Mouse (Mus musculus): ENCODE results near the gene Lrch1.

Gene Lrch1

DNA sequence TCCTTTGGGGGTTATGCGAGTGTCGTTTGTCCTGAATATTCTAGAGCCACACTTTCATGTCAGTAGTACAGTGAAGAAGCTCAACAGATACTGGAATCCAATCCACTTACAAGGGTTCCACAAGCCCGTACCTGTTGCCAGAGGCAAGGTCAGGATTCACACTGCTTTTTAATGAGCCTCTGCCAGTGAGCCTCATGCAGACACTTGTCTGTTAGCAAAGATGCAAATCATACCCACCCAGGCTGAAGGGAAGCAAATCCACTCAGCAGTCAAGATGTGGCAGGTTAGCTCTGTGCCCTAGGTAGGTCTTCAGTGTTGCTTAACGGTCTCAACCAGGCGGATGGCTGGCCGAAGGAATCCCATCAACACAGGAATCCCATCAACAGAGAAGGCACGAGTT lies 62.8 kb downstream of the Lrch1 start:
- DNase-seq, result no peak

GRCm38 (mm10) chr14:74884024-74884680 lies 63.5 kb downstream of the Lrch1 start:
- peak; percentile 50 to 74 for DNase-seq

DNA sequence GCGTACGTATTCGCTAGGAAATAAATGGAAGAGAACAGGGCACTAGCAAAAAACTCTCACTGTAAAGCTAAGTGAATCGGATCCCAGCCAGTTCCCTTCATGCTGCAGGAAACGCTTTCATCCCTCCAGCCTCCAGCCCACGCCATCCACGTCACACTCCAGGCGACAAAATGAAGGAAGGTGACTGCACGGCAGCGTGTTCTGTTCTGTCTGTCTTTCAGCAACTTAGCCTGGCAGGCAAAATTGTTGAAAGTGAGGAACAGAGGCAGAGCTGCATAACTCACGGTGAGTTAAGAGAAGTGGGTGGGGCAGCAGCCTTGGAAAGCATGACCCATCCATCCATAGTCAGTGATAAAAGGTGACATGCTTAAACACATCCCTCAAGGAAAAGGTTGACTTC lies 64.5 kb downstream of the Lrch1 start:
- no peak for DNase-seq

DNA sequence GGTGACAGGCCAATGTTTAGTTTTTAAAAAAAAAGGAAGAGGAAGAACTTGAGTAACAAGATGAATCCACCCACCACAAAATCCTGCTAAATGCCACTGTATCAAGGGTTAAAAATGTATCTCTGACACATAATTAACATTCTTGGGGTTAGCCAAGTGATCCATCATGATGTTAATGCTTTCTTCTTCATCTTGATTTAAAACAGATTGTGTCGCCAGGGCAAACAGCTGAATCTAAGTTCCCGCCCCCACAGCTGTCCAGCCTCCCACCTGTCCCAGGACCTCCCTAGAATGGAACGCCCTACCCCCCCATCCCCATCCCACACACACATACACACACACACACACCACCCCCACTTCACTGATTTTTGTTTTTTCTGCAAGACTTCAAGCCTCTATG lies 64.9 kb downstream of the Lrch1 start:
- DNase-seq, result no peak

- no peak for DNase-seq
Observed at GRCm38 (mm10) chr14:74880868-74881267, 66.8 kb downstream of the Lrch1 start.

GRCm38 (mm10) chr14:74879480-74879879 lies 68.2 kb downstream of the Lrch1 start:
- peak in 1 of 2 experiments; percentile 47 for DNase-seq

GRCm38 (mm10) chr14:74877287-74877686 lies 70.4 kb downstream of the Lrch1 start:
- DNase-seq, result peak in 1 of 2 experiments; percentile 33

GRCm38 (mm10) chr14:74871220-74871619 lies 76.5 kb downstream of the Lrch1 start:
- peak; percentile 33 to 61 for DNase-seq

GRCm38 (mm10) chr14:74868902-74869230 lies 78.8 kb downstream of the Lrch1 start:
- no peak for DNase-seq

DNA sequence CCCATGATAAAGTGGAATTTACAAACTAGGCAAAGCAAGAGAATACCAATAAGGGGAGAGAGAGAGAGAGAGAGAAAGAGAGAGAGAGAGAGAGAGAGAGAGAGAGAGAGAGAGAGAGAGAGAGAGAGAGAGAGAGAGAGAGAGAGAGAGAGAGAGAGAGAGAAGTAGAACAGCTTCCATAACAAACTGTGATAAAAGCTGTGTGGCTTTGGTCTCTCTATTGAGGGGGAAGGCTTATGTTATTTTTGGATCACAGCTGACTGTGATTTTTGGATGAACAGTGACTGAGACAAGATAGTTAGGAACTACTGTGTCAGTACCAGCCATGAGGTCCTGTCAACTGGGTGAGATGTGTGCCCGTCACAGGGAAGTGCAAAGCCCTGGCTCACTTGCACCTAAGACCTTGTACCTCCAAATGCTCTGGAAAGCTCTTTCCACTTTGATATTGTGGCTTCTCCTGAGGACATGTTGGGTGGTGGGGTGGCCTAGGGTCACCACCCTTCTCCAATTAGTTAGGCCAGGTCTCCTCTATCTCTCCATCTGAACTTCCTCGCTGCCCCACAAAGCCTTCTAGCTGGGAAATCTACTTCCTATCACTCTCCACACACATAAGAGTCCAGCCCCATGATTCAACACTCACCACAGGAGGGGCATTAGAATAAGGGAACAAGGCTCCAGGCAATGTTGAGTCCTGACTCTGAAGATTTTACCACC lies 79.3 kb downstream of the Lrch1 start:
- DNase-seq, result no peak

- DNase-seq, result no peak
Observed at GRCm38 (mm10) chr14:74867076-74868042, 80.3 kb downstream of the Lrch1 start.

DNA sequence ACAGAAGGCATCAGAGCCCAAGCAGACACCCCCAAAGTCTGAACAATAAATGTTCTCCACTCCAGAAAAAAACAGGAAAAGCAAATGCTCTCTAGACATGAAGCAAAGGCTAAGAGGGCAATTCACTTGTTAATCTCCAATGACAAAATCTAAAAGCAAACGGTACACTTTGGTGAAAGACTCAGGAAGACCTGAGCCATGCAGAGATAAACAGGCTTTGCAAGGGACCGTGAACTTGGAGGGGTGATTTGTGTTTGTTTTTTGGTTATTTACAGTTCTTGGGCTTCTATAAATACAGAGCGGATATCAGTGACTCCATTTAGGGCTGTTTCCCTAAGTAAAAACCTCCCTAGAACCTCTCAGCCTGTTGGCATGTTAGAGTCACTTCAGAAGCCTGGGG lies 81.9 kb downstream of the Lrch1 start:
- DNase-seq, result no peak

GRCm38 (mm10) chr14:74864805-74865483 lies 82.7 kb downstream of the Lrch1 start:
- DNase-seq, result no peak

DNA sequence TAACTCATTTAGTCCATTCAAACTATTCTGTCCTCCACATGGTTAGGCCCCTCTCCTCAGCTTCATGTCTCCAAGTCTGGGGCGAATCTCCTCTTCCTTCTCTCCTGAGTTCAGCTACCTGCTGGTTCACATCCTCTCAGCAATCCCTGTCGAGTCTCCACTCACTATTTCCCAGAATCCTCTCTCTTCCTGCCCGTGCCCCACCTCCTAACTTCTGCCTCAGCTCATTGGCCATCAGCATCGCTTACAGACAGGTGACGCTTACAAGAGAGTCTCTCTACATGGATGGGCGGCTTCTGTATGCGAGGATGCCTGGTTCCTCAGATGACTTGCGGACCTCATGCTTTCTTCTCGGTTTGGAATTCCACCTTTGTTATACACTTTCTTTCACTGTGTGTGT lies 86.2 kb downstream of the Lrch1 start:
- DNase-seq, result no peak

GRCm38 (mm10) chr14:74859154-74859553 lies 88.5 kb downstream of the Lrch1 start:
- DNase-seq, result no peak

DNA sequence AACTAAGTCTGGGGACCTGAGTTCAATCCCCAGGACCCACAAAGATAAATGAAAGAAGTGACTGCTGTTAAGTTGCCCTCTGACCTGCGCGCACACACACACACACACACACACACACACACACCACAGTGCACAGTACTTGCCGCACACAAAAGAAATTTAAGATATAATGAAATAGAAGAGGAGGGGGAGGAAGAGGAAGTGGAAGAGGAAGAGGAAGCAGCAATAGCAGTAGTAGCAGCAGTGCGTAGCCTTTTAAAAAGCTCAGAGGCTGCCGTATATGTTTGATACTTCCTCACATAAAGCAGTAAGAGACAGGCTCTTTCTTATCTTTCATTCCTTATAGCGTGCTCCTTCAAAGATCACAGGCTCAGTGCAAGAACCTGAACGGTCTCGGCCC lies 92.2 kb downstream of the Lrch1 start:
- DNase-seq, result no peak

GRCm38 (mm10) chr14:74853759-74854100 lies 93.9 kb downstream of the Lrch1 start:
- DNase-seq, result no peak

- peak in 1 of 2 experiments; percentile 18 for DNase-seq
Observed at GRCm38 (mm10) chr14:74852965-74853758, 94.5 kb downstream of the Lrch1 start.

DNA sequence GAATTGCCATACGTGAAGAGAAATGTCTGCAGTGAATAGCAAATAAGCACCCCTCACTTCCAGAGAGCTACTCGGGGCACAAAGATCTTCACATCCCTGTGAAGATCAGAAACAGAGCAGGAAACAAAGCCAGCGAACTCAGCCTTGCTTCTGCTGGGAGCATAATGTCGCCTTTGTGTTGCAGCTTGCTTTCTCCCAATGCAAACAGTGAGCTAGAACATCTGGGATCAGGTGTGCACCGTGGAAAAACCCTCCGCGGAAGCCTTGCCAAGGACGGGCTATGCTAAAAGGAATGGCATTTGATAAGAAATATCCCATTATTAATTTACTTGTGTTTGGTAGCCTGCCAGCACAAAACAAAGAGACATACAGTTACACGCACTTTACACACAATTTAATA lies 95.8 kb downstream of the Lrch1 start:
- no peak for DNase-seq

DNA sequence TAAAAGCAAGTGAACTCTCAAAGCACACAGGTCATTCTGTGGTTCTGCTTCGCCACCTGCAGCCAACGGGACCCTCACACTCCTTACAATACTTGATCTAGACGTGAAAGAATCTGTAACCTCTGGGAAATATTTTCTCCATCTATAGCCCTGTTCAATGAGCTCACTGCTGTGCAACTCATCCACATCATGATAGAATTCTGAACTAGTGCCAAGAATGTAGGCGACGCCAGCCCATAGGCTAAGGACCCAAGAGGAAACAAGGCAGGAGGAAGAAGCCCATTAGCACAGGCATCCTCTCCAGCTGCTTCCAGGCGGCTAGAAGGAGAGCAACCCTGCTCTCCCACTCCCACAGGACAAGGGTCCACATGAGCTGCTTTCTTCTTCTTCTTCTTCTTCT lies 98.7 kb downstream of the Lrch1 start:
- no peak for DNase-seq

DNA sequence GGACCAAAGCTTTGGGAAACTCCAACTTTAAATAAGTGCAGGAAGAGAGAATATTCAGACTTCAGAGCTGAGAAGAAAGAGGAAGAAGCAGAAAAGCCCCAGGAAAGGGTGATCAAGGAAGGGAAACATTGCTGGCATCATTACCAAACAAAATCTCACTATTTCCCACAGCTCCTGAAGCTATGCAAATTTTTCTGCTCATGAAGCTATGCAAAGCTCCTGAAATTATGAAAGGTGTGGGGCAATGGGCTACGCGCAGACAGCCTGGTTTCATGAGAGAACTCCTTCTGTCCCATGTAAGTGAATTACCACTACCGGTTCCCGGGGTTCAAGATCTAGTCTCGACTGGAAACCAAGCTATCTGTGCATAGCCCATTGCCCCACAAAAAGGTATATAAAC lies 99.5 kb downstream of the Lrch1 start:
- DNase-seq, result no peak

All from cerebellum, postnatal 25 days (tissue).